Mouse (Mus musculus): Measurements from ENCODE around the gene Sort1.
"Not testable (repeated sequence)": the region's sequence is repeated elsewhere in the genome, so short reads cannot be mapped to it uniquely, and the experiment has no call there.

The Sort1 gene

DNA sequence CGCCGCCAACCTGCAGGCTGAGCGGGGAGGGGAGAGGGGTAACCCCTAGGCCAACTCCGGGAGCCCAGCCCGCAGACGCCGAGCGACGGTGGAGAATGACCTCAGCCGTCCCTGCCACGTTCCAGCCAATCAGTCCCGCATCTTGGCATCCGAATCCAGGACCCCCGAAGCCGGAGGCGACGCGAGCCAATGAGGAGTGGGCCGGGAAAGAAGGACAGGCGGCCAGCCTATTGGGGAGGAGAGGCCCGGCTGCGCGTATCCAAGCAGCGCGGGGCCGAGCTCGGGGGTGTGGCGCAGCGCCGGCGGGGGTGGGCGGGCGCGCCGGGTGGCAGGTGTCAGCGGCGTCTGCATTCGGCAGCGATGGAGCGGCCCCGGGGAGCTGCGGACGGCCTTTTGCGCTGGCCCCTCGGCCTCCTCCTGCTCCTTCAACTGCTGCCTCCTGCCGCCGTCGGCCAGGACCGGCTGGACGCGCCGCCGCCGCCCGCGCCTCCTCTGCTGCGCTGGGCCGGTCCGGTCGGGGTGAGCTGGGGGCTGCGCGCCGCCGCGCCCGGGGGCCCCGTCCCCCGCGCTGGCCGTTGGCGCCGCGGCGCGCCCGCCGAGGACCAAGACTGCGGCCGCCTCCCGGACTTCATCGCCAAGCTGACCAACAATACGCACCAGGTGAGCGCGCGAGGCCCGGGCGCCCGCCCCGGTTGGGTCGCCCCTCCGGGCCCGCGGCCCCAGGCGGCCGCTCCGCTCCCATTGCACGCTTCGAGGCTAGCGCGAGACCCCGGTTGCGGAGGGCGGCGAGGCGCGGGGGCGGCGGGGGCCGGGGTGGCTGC is at the start of gene Sort1:
Sort1 (plus strand) TSS at position 302 of the 821 bp plus-strand sequence.
- DNase-seq (ENCODE audit: low read depth, low spot score), result peak; percentile 92

- DNase-seq (ENCODE audit: low read depth, low spot score), result peak; percentile 73
These were observed 46.3 kb upstream of the Sort1 start for GRCm38 (mm10) chr3:108237474-108238102.

GRCm38 (mm10) chr3:108241243-108241839 is 42.5 kb upstream of the Sort1 start:
- DNase-seq (ENCODE audit: low read depth, low spot score), result no peak

- DNase-seq (ENCODE audit: low read depth, low spot score), result no peak
These were observed 37.0 kb upstream of the Sort1 start for GRCm38 (mm10) chr3:108246857-108247256.

DNA sequence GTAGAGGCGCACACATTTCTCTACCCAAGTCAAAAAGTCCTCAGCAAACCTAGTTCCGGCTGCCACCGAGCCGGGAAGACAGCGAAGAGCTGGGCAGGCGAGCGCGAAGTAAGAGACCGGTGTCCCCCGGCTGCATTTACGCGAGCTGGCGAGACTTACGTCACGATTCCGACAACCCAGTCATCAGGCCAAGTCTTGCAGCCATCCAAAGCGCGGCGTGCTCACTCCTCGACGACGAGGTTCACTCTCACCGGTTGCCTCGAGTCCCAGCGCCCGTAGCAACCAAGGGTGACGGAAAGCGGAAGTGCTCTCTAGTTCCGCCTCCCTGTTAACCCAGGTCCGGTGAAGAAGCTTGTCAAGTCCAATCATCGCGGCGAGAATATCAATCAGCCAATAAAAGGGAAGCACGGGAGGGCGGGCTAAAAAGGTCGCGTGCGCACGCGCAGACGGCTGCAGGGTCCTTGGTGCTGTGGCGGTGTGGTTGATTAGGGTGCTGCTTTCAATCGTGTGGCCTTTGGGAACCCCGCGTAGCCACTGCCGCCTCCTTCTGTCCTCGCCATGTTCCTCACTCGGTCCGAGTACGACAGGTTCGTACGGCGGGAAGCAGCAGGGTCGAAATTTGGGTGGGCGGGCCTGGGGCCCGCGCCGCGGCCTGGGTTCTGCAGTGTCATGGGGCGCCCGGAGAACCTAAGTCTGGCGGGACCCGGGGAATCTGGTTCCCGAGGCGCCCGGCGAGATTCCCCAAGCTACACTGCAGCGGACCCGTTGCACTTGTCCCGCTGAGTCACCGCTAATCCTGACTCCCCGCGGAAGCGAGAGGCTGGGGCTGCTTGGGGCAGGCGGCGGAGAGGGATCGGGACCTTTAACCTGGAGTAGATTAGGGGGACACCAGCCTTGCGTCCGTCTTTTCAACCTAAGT is 26.9 kb upstream of the Sort1 start, which contains the start of gene Psma5:
Psma5 (plus strand) TSS at position 208 of the 919 bp plus-strand sequence.
- DNase-seq (ENCODE audit: low read depth, low spot score), result peak; percentile 100

- DNase-seq (ENCODE audit: low read depth, low spot score), result no peak
These were observed 25.9 kb upstream of the Sort1 start for GRCm38 (mm10) chr3:108257831-108258500.

GRCm38 (mm10) chr3:108259319-108259718 is 24.6 kb upstream of the Sort1 start:
- DNase-seq (ENCODE audit: low read depth, low spot score), result peak; percentile 54

DNA sequence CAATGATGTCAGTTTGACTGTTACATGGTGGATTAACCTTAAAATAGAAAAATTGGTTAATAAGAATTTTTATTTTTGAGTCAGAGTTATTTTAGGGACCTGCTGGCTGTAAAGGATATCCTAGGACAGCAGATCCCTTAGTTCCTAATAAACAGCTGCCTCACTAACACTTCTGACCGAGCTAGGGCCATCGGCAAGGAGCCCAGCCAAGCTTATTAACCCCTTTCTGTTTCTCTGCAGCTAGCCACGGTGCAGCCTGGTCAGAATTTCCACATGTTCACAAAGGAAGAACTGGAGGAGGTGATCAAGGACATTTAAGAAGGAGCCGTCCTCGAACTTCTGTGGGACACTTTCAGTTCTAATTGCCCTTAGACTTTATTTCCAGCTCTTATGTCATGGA is 4.4 kb upstream of the Sort1 start:
- not testable (repeated sequence) for DNase-seq (ENCODE audit: low read depth, low spot score)

- peak; percentile 59 for DNase-seq (ENCODE audit: low read depth, low spot score)
These were observed 1.3 kb upstream of the Sort1 start for GRCm38 (mm10) chr3:108282401-108283240.

DNA sequence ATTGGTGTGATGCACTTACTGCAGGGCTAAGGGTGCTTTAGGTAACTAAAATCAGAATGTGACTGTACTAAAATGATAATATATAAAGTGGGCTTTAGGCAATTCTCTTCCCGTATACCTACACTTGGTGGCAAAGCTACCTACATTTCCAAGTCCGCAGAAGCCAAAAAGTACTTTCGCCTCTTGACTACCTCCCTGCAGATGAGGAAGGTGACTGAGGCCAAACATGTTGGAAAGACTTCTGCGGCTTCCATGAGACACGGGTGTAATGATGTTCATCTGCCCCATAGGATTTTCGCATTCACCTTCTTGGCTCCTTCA is 681 bp upstream of the Sort1 start:
- DNase-seq (ENCODE audit: low read depth, low spot score), result no peak

- DNase-seq (ENCODE audit: low read depth, low spot score), result no peak
These were observed 1.3 kb downstream of the Sort1 start for GRCm38 (mm10) chr3:108285078-108285711.

GRCm38 (mm10) chr3:108286671-108287439 is 3.0 kb downstream of the Sort1 start:
- DNase-seq (ENCODE audit: low read depth, low spot score), result no peak

DNA sequence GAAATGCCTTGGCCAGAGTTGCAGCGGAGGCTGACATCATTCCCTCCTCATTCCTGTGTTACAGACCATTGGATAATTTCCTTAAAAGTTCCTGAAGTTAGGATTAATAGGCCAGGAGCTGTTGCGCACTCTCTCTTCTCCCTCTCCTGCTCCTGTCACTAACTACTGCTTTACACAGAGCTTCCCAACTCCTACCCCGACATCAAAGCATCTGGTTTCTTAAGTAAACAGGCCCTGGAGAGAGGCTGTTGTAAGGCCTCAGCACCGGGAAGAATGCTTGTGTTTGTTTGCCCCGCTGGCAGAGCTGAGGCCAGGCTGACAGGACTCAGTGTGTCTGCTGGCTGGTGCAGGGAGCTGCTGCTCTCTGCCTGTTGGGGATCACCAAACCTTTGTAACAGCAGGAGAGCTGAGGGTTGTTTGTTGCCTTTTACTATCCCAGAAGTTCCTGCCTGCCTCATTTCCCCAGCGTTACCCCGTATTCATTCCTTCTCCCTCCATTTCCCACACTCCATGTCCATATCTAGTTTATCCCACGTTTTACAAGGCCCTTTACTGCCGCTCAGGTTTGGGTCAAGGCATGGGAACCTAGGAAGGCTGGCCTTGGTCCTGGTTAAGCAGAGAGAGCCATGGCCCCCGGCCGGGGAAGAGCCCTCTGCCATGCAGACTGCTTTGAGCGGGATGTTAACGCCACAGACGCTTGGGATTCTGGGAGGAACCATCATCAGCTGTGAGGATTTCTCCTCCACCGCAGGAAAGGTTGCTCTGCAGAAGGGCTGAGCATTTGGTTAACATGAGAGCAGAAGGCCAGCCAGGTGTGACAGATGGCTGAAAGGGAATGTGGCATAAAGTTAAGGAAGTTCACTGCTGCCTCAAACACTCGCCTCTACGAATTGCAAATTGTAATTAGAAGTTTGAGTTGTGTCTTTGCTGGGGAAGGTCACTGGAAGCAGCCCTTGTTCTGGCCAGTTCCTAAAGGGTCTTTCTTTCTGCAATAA is 4.2 kb downstream of the Sort1 start:
- DNase-seq (ENCODE audit: low read depth, low spot score), result peak; percentile 20

DNA sequence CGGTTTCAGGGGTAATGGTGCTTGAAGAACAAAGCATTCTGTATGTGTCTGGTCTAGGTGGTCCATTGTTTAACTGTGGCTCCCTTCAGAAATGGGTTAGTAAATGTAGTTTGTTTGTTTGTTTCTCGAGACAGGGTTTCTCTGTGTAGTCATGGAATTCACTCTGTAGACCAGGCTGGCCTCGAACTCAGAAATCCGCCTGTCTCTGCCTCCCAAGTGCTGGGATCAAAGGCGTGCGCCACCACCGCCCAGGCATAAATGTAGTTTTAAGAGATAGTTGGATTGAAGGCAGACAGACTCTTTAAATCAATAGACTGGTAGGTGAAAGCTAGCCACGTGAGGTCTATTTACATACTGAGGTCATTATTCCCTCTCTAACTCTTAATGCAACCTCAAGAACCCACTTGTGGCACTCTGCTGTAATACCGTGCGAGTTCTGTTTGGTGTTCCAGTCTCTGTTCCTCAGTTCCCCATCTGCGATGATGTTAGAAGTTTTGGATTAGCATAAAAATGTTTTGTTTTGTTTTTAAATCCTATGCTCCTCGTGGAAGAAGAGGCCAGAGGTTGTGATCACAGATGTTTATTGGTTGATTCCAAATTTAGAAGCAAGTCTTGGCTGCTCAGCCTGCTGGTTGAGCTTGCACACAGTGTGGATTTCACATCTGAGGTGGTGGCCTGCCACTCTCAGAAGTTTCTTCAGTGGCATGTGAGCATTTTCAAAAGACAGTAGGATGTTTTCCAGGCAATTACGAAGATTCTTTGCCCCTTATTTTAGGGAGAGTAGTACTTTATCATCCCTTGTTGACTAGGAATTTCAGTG is 5.6 kb downstream of the Sort1 start:
- DNase-seq (ENCODE audit: low read depth, low spot score), result no peak

GRCm38 (mm10) chr3:108291036-108291799 is 7.3 kb downstream of the Sort1 start:
- DNase-seq (ENCODE audit: low read depth, low spot score), result peak; percentile 57

GRCm38 (mm10) chr3:108294398-108294797 is 10.5 kb downstream of the Sort1 start:
- DNase-seq (ENCODE audit: low read depth, low spot score), result no peak
